Mouse (Mus musculus) small intestine, adult 2 months (tissue): ENCODE measurements around the gene Slc13a2.

Source experiments
- CTCF ChIP-seq: fragments of 200-500 bp; IDR thresholded peaks from 2 replicates; pipeline ENCODE4 v1.5.1; 2012; ENCODE audit warnings: low read depth, mild to moderate bottlenecking, control low read depth, inconsistent platforms, low read length, moderate library complexity, mixed read lengths; ENCODE audit not compliant: insufficient replicate concordance, insufficient read length; ENCODE audit errors: extremely low read depth
- POLR2A ChIP-seq: fragments of 200-500 bp; IDR thresholded peaks from 2 replicates; pipeline ENCODE4 v1.6.1; 2012; ENCODE audit warnings: low read depth, mild to moderate bottlenecking, control low read depth, inconsistent platforms, low read length, moderate library complexity

DNA sequence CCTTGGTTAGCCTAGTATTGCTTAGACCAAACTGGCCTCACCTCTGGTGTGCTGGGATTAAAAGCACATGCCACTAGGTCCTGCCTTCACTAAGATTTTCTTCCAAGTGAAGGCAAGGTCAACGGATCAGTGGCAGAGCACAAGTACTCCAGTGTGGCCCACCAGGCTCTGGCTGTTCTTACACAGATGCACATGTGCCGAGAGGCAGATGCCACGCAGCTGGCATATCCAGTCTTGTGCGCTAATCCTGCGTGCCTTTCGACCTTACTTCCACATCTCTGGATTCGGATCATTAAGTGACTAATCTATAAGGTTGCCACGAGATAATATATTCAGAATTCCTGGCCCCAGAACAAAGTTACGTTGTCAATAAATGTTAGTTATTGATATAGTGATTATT lies 43.1 kb upstream of the Slc13a2 start:
- TF ChIP-seq CTCF (no peak), POLR2A (no peak)
